Mouse (Mus musculus) R1 (cell line): ENCODE measurements at regions not wholly inside any gene's neighbourhood (a gene's known extent, or its start where the extent isn't known, plus 50 kb on each side); places are given as distances from the start of the nearest gene placed in this dataset.
A peak's percentile ranks its signal among the peaks of the same experiment; 100 is the strongest.

Experiments used
- DNase-seq: peaks from one replicate; pipeline ENCODE4 v3.0.0-alpha.2; 2018; ENCODE audit warnings: low read depth, low spot score

- no peak for DNase-seq
These were observed 56.5 kb upstream of the Cnksr3 start for GRCm38 (mm10) chr10:7268386-7269033.

DNA sequence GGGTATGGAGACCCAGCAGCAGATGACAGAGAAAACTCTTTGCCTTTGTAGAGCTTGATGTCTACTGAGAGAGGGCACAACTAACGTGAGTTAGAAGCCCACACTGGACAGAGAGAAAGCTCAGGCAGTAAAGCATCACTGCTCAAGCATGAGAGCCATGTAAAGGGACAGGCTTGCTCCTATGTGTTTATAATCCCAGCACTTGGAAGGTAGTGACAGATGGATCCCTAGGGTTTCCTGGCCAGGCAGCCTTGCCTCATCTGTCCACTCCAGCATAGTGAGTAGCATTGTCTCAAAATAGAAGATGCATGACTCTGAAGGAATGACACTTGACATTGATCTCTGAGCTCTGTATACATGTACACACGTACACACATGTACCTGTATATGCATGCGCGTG lies 55.9 kb upstream of the Cnksr3 start:
- DNase-seq, result no peak

GRCm38 (mm10) chr10:7267106-7267505 lies 55.1 kb upstream of the Cnksr3 start:
- no peak for DNase-seq

DNA sequence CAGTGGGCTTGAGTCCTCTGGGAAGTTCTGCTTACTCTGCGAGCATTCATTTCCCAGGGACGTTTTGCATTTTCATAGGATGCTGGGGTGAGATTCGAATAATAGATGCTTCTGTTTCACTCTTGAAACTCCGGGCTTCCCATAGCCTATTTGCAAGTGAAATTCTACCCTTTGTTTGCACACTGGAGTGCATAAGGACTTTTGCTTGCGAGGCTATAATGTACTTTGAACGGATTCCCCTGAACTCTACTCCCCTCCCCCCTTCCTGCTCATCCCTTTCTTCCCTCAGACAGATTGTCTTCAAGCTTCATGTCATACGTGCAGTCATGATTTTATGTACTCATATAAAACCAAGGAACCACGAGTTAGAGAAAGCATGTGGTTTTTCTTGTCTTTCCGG lies 53.4 kb upstream of the Cnksr3 start:
- DNase-seq, result peak; percentile 29

GRCm38 (mm10) chr10:7264721-7265120 lies 52.7 kb upstream of the Cnksr3 start:
- no peak for DNase-seq
